8 mouse cellular contexts compared by ENCODE assay signal in the genomic region with DNA sequence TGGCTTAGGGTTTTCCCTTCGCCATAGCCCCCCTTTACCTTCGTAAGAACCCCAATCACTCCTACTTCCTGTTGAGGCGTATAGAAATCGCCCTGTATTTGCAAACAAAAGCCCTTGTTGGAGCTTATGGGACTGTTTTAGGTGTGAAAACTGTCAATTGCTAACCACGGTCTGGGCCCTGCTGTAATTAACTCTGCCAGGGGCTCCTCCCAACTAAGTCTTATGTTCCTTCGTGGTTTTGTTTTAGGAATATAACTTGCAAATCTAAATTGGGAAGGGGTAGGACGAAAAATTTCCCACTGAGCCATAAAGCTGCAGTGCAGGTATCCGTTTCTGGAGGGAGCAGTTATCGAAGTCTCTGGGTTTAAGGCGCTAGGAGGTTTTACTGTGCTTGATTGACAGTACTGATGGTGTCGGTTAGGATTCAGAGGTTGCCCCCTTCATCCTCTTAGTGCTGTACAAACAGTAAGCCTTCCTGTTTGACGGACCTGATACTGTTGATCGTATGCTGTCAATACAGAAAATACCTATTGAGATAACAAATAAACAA. TPM values are rescaled to one million over a fixed set of nuclear protein-coding genes. Genes with fewer than 3 reads are reported as not detected.
DNase-seq lines count a peak whose midpoint lies in the region; ATAC-seq and TF ChIP-seq lines count a peak whose summit lies in the region.

No protein-coding gene starts in this region.

- peaks cover 4% of the 10 kb centered on the region; the same call in 1 of the 2 replicates for H3K4me1 ChIP-seq in lung, embryonic 14.5 days (ENCODE audit: insufficient read depth)
- peaks cover 25% of the 10 kb centered on the region for H3K4me1 ChIP-seq in heart, embryonic 16.5 days (ENCODE audit: control insufficient read depth, insufficient read depth, low read length)

- under 1% methylated on average over 13 of the region's 13 CpGs for WGBS in lung, embryonic 14.5 days
- WGBS in heart, embryonic 16.5 days = under 1% methylated on average over 13 of the region's 13 CpGs

- H3K9me3 ChIP-seq in lung, embryonic 14.5 days (ENCODE audit: low read depth, low read length) = no peaks in the 10 kb centered on the region
- H3K9me3 ChIP-seq in heart, embryonic 16.5 days (replicated peaks; ENCODE audit: control insufficient read depth, low read length) = no peaks in the 10 kb centered on the region

- no peak for TF ChIP-seq POLR2A in brain, embryonic 14.5 days (IDR thresholded peaks at IDR 0.05; ENCODE audit: borderline replicate concordance, extremely low read depth, insufficient read depth, insufficient read length, poor library complexity, severe bottlenecking)

- TF ChIP-seq CTCF in lung, embryonic 14.5 days (IDR thresholded peaks at IDR 0.05; ENCODE audit: low read depth) = no peak
- TF ChIP-seq CTCF in brain, embryonic 14.5 days (IDR thresholded peaks at IDR 0.05; ENCODE audit: borderline replicate concordance, extremely low read depth, insufficient read depth, insufficient read length) = no peak

- peak overlapping the region; percentile 100 for H3K9ac ChIP-seq in lung, embryonic 14.5 days
- H3K9ac ChIP-seq in heart, embryonic 16.5 days (ENCODE audit: low read length) = peak overlapping the region; percentile 100

- DNase-seq in lung, embryonic 14.5 days = peak; percentile 46
- no peak for DNase-seq in lung, postnatal 10 days
- DNase-seq in brain, embryonic 14.5 days (ENCODE audit: low read depth) = peak; percentile 61
- DNase-seq in lung, postnatal 25 days (ENCODE audit: low spot score) = peak; percentile 23
- peak; percentile 31 for DNase-seq in thymus, postnatal 4 days
- DNase-seq in ovary, postnatal 36 days (ENCODE audit: low spot score) = no peak
- no peak for DNase-seq in adrenal gland, postnatal 4 days (ENCODE audit: low spot score in 2 of 2)

- peak overlapping the region; percentile 99 for H3K27ac ChIP-seq in lung, embryonic 14.5 days (ENCODE audit: low read depth)
- peak overlapping the region; percentile 100 for H3K27ac ChIP-seq in heart, embryonic 16.5 days (ENCODE audit: low read length)

- H3K4me2 ChIP-seq in lung, embryonic 14.5 days = peak overlapping the region; percentile 80
- H3K4me2 ChIP-seq in heart, embryonic 16.5 days (ENCODE audit: low read depth, low read length) = peak overlapping the region; percentile 70

- H3K36me3 ChIP-seq in lung, embryonic 14.5 days (ENCODE audit: insufficient read depth) = peaks cover 38% of the 10 kb centered on the region
- peaks cover 21% of the 10 kb centered on the region for H3K36me3 ChIP-seq in heart, embryonic 16.5 days (ENCODE audit: control insufficient read depth, insufficient read depth)

- no peaks in the 10 kb centered on the region for H3K27me3 ChIP-seq in lung, embryonic 14.5 days (ENCODE audit: insufficient read depth, low read length)
- H3K27me3 ChIP-seq in heart, embryonic 16.5 days (ENCODE audit: control insufficient read depth, insufficient read depth, low read length) = no peaks in the 10 kb centered on the region

- H3K4me3 ChIP-seq in lung, embryonic 14.5 days (ENCODE audit: low read depth, low read length) = peak overlapping the region; percentile 99
- H3K4me3 ChIP-seq in heart, embryonic 16.5 days (ENCODE audit: low read length) = peak overlapping the region; percentile 99

- ATAC-seq in lung, embryonic 14.5 days (ENCODE audit: insufficient read depth) = no peak
- ATAC-seq in heart, embryonic 16.5 days (replicated peaks; ENCODE audit: extremely low read depth, insufficient read depth, low FRiP score) = no peak

RNA-seq across cellular contexts. Expression of a gene that starts 1.0 kb away (rescaled TPM):
- 21.6 and 23.0 TPM in 2 replicates for polyA plus RNA-seq in lung, embryonic 14.5 days (2014; fragmentation: Nextera tagmentation; extraction: Ambion mirVana)
- 40.8 and 68.4 TPM in 2 replicates for polyA plus RNA-seq in brain, embryonic 14.5 days (2012; rRNA removed)
- polyA plus RNA-seq in heart, embryonic 16.5 days (2015; fragmentation: Nextera tagmentation; extraction: Ambion mirVana) = 9.2 and 10.5 TPM in 2 replicates
- 100 to 1,000 TPM; 146 to 157 TPM for total RNA-seq in adrenal gland, postnatal 4 days (2021)

RNA-seq across cellular contexts. Expression of a gene that starts 44.0 kb away (rescaled TPM):
- polyA plus RNA-seq in lung, embryonic 14.5 days (2014; fragmentation: Nextera tagmentation; extraction: Ambion mirVana) = not detected in 2 replicates
- 0.03 and 0.04 TPM in 2 replicates for polyA plus RNA-seq in brain, embryonic 14.5 days (2012; rRNA removed)
- 0.17 and 0.35 TPM in 2 replicates for polyA plus RNA-seq in heart, embryonic 16.5 days (2015; fragmentation: Nextera tagmentation; extraction: Ambion mirVana)
- total RNA-seq in adrenal gland, postnatal 4 days (2021) = under 1 TPM in 1 of 2 experiments, not detected in 1; 0.23 TPM

Comparison
In these comparisons a context has a peak if more than half of its experiments do, and no peak if none do; other contexts are left out.
1. DNase-seq: peak in lung, embryonic 14.5 days (single experiment), brain, embryonic 14.5 days (single experiment), lung, postnatal 25 days (single experiment) and thymus, postnatal 4 days (single experiment); none in lung, postnatal 10 days (single experiment), ovary, postnatal 36 days (single experiment) and adrenal gland, postnatal 4 days (0 of 2).